Mouse (Mus musculus) liver, embryonic 16.5 days (tissue): ENCODE data around the gene Polk. TPM values are rescaled to one million over a fixed set of nuclear protein-coding genes. Genes with fewer than 3 reads are reported as not detected.

Experiments used
- ATAC-seq: fragments of 200-750 bp; cut with Nextera tagmentation; 2 replicates; pipeline ENCODE4 v1.8.0; 2017; ENCODE audit warnings: low read depth, mild to moderate bottlenecking, moderate number of reproducible peaks, moderate library complexity
- H3K27ac ChIP-seq: fragments of 300-500 bp; sonication (generic); 2 replicates; pipeline ENCODE4 v1.5.1; 2014; ENCODE audit warnings: mild to moderate bottlenecking, low read length
- H3K27me3 ChIP-seq: fragments of 300-500 bp; sonication (generic); 2 replicates; pipeline ENCODE4 v1.6.1; 2014; ENCODE audit warnings: low read depth, low read length, mixed read lengths; ENCODE audit not compliant: control insufficient read depth, insufficient read depth
- H3K36me3 ChIP-seq: fragments of 300-500 bp; sonication (generic); 2 replicates; pipeline ENCODE4 v1.6.1; 2014; ENCODE audit warnings: mild to moderate bottlenecking; ENCODE audit not compliant: control insufficient read depth, insufficient read depth
- H3K4me1 ChIP-seq: fragments of 300-500 bp; sonication (generic); 2 replicates; pipeline ENCODE4 v1.6.1; 2014; ENCODE audit warnings: low read depth, low read length, mixed read lengths; ENCODE audit not compliant: control insufficient read depth
- H3K4me2 ChIP-seq: fragments of 300-500 bp; sonication (generic); 2 replicates; pipeline ENCODE4 v1.6.1; 2014; ENCODE audit warnings: low read depth, low read length, mixed read lengths
- H3K4me3 ChIP-seq: fragments of 300-500 bp; sonication (generic); 2 replicates; pipeline ENCODE4 v1.5.1; 2014; ENCODE audit warnings: low read depth, mild to moderate bottlenecking, low read length
- H3K9ac ChIP-seq: fragments of 300-500 bp; sonication (generic); 2 replicates; pipeline ENCODE4 v1.6.1; 2014; ENCODE audit warnings: low read depth, low read length
- H3K9me3 ChIP-seq: fragments of 300-500 bp; sonication (generic); replicated peaks from 2 replicates; pipeline ENCODE4 v1.6.1; 2016; ENCODE audit warnings: low read length; ENCODE audit not compliant: control insufficient read depth
- WGBS: fragments of 180-500 bp; shearing (Covaris S2); extraction: QIAGEN DNeasy Blood & Tissue Kit; methylation state at CpG from one replicate; pipeline ENCODE4 v1.1.7; 2014; ENCODE audit not compliant: insufficient replicate concordance; 5-methylcytosine and 5-hydroxymethylcytosine counted together
- polyA plus RNA-seq: library from polyadenylated mRNA; unstranded; fragments of >200 nt; fragmentation: Nextera tagmentation; extraction: Ambion mirVana; gene quantifications from 2 replicates; pipeline ENCODE4 v1.2.1, GENCODE M21; 2015

Polk gene
- 3.7 and 3.8 TPM in 2 replicates for polyA plus RNA-seq

DNA sequence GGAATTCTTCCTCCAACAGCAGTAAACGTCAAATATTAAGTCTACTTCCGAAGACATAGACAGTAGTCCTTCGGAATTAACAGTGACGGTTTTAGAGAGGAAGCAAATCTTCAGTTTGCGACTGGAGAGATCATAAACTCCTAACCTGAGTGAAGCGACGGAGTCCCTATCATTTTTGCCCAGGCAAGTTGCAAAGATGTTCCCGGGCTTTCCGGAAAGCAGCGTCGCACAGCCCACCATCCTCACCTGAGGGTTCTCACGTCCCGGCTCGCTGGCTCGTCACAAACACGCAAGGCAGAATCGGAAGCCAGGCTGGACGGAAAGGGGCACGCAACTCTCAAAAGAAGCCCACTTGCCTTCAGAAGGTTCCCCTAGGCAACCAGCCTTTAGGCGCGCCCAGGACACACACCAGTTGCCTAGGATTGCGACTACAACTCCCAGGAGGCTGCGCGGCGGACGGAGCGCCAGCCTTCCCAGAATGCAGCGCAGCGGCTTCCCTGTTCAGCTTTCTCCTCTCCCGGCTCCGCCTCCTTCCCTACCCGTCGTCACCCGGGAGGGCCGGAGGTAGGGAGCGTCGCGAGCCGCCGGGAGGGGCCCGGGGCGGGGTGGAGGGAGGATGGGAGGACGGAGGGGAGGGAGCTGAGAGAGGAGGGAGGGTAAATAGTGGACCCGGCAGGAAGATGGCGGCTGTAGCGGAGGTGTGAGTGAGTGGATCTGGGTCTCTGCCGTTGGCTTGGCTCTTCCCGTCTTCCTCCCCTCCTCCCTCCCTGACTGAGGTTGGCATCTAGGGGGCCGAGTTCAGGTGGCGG is at the start of gene Polk, which contains the start of gene Col4a3bp:
Gene Polk (minus strand): TSS at position 499 of the 809 bp plus-strand sequence.
Gene Col4a3bp (plus strand): TSS at position 538 of the 809 bp plus-strand sequence.
- WGBS: under 1% methylated on average over 49 of the region's 50 CpGs

DNA sequence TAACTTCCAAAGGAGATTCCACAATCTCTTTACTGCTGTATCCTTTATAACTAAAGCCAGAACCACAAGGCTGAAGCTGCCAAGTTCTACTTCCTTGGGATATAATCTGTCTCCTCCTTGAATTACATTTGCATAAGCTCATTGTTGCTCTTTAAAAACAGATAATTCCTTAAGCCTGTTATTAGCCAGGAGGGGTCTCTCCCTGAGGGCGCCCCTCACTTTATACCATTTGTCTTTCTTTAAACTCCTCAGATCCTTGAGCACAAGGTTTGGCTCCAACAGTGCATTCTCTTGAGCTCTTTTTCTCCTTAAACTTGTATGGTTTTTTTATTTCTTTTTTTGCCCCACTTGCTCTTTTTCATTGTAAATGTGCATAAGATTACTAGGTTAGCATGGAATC is 46.3 kb upstream of the Polk start:
- 87% methylated on average over 1 of the region's 1 CpGs for WGBS
- Histone ChIP-seq H3K4me1 (no peaks in the 10 kb centered on the region; the same call in none of the 2 replicates), H3K9ac (no peak overlapping the region), H3K36me3 (no peaks in the 10 kb centered on the region), H3K27ac (no peak overlapping the region), H3K27me3 (no peaks in the 10 kb centered on the region), H3K9me3 (no peaks in the 10 kb centered on the region), H3K4me2 (no peak overlapping the region), H3K4me3 (no peak overlapping the region)
- ATAC-seq: no peak

More for the DNA sequence above, at the start of gene Polk, which contains the start of gene Col4a3bp:
- Histone ChIP-seq H3K9me3 (no peaks in the 10 kb centered on the region), H3K27ac (peak within 1 kb of the TSS; percentile 90), H3K9ac (peak within 1 kb of the TSS; percentile 100), H3K4me2 (peak within 1 kb of the TSS; percentile 90), H3K4me3 (peak within 1 kb of the TSS; percentile 78), H3K36me3 (no peaks in the 10 kb centered on the region), H3K4me1 (no peaks in the 10 kb centered on the region; the same call in none of the 2 replicates), H3K27me3 (no peaks in the 10 kb centered on the region)
- peak; percentile 99 for ATAC-seq

DNA sequence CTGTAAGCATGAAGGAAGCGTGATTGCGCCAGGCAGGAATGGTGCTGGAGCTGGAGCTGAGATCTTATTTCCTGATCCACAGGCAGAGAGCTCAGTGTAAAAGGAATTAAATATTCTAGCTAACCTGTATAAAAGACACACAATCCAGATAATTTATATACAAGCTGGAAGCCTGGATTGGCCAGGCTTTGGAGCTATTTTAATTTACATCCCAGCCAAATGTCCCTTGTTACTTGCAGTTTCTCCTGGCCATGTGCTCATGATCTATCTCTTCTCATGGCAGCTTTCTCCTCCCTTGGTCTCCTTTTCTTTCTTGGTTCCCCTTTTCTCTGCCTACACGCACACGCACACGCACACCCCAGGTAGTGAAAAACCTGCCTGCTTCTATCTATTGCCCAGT is 44.2 kb upstream of the Polk start:
- Histone ChIP-seq H3K36me3 (no peaks in the 10 kb centered on the region), H3K27me3 (no peaks in the 10 kb centered on the region), H3K9me3 (no peaks in the 10 kb centered on the region), H3K4me1 (no peaks in the 10 kb centered on the region; the same call in none of the 2 replicates), H3K4me2 (no peak overlapping the region), H3K4me3 (no peak overlapping the region), H3K9ac (no peak overlapping the region), H3K27ac (no peak overlapping the region)
- ATAC-seq: no peak
- 85% methylated on average over 5 of the region's 5 CpGs for WGBS

DNA sequence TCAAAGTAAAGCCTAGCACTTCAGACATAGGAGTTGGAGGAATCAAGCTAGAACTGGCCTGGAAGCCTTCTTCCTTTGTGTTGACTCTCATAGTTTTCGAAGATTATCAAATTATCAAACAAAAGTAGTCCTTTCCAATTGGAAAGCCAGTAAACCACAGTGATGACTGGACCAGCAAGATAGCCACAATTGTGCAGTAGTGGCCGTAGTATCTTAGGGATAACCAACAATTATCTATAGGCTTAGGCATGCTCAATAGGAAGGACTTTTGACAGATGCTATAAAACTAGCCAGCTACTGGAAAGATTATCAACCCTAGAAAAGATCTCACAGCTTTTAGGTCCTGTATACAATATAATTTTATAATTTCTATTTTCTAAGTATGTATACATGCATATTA is 41.8 kb upstream of the Polk start:
- Histone ChIP-seq H3K9me3 (no peaks in the 10 kb centered on the region), H3K9ac (no peak overlapping the region), H3K36me3 (no peaks in the 10 kb centered on the region), H3K4me2 (no peak overlapping the region), H3K27ac (no peak overlapping the region), H3K4me3 (no peak overlapping the region), H3K27me3 (no peaks in the 10 kb centered on the region), H3K4me1 (no peaks in the 10 kb centered on the region; the same call in 1 of the 2 replicates)
- 18% methylated on average over 2 of the region's 2 CpGs for WGBS
- ATAC-seq: no peak

DNA sequence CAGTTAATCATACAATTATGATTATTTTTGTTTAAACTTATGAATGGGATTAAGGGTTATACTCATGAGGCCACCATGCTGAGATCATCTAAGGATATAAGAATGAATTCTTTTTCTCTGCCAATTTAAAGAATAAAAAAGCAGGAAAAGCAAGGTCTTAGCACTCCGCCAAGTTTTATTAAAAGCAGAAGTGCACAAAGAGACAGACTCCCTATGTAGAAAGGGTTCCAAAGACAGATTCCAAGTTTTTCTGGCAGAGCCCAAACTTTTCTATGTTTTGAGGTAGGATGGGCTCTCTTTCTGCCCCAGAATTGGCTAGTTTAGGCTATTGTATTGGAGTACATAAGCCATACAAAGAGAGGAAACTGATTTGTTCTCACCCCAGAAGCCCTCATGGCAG is 37.6 kb upstream of the Polk start:
- H3K4me1 ChIP-seq: peaks cover 2% of the 10 kb centered on the region; the same call in 1 of the 2 replicates
- 76% methylated on average over 1 of the region's 1 CpGs for WGBS
- no peaks in the 10 kb centered on the region for H3K27me3 ChIP-seq
- H3K4me3 ChIP-seq: no peak overlapping the region
- H3K27ac ChIP-seq: no peak overlapping the region
- H3K36me3 ChIP-seq: no peaks in the 10 kb centered on the region
- no peak overlapping the region for H3K9ac ChIP-seq
- H3K4me2 ChIP-seq: no peak overlapping the region
- ATAC-seq: no peak
- no peaks in the 10 kb centered on the region for H3K9me3 ChIP-seq

DNA sequence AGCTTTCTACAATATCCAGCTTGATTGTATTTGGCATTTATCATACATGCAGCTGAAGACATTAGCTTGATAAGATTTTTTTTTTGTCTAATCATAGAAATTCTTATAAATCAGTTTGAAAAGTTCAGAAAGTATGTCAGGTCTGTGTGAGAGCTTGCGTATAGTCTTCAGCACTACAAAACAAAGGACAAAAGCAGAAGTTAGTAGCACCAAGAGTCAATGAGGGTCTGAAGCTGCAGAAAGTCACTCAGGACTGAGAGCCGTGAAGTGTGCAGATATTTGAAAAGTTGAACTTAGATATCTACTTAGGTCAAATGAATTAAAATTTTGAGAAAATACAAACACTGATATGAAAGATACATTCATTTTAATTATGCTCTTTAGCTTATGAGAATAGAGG is 36.7 kb upstream of the Polk start:
- Histone ChIP-seq H3K36me3 (no peaks in the 10 kb centered on the region), H3K27me3 (no peaks in the 10 kb centered on the region), H3K4me2 (no peak overlapping the region), H3K9me3 (no peaks in the 10 kb centered on the region), H3K27ac (no peak overlapping the region), H3K9ac (no peak overlapping the region), H3K4me3 (no peak overlapping the region), H3K4me1 (peaks cover 2% of the 10 kb centered on the region; the same call in 1 of the 2 replicates)
- WGBS: 52% methylated on average over 2 of the region's 2 CpGs
- ATAC-seq: no peak

DNA sequence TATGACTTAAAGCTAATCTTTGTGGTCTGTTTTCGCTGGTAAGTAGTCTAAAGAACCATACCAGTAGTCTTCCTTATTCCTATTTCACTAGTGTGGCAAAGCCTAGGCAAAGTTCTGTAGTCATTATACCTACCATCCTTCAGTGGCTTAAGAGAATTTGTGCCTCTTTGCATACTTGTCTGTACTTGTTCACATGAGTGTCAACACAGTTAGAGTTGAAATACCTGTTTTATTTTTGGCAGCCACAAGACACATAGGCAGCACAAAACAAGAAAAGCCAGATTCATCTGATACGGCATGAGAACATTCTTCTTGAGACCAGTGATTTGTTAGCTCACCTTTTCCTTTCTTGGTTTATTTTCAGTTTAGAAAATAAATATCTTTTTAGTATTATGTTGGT is 31.8 kb upstream of the Polk start:
- no peak overlapping the region for H3K27ac ChIP-seq
- no peak overlapping the region for H3K4me2 ChIP-seq
- ATAC-seq: no peak
- WGBS: 86% methylated on average over 2 of the region's 2 CpGs
- peaks cover 2% of the 10 kb centered on the region; the same call in 1 of the 2 replicates for H3K4me1 ChIP-seq
- peaks cover 4% of the 10 kb centered on the region for H3K36me3 ChIP-seq
- H3K4me3 ChIP-seq: no peak overlapping the region
- H3K9me3 ChIP-seq: no peaks in the 10 kb centered on the region
- no peaks in the 10 kb centered on the region for H3K27me3 ChIP-seq
- no peak overlapping the region for H3K9ac ChIP-seq

DNA sequence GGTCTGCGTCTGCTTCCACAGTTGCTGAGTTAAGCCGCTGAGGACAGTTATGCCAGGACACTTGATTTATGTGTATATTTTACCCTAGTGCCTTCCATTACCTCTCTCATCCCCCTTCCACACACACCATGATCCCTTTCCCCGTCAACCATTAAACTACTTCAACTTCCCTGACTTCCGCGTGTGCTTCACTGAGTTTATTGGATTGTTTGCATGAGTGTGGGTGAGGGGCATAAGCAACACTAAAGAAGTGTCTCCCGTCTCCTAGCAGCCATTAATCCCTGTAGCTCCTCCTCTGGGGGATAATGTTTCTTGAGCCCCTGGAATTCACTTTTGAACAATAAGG is 28.6 kb upstream of the Polk start:
- no peak for ATAC-seq
- Histone ChIP-seq H3K4me1 (peaks cover 3% of the 10 kb centered on the region), H3K4me2 (no peak overlapping the region), H3K27me3 (no peaks in the 10 kb centered on the region), H3K36me3 (peaks cover 4% of the 10 kb centered on the region), H3K4me3 (no peak overlapping the region), H3K9ac (no peak overlapping the region), H3K9me3 (no peaks in the 10 kb centered on the region), H3K27ac (peak overlapping the region; percentile 78)
- WGBS: 66% methylated on average over 6 of the region's 6 CpGs

DNA sequence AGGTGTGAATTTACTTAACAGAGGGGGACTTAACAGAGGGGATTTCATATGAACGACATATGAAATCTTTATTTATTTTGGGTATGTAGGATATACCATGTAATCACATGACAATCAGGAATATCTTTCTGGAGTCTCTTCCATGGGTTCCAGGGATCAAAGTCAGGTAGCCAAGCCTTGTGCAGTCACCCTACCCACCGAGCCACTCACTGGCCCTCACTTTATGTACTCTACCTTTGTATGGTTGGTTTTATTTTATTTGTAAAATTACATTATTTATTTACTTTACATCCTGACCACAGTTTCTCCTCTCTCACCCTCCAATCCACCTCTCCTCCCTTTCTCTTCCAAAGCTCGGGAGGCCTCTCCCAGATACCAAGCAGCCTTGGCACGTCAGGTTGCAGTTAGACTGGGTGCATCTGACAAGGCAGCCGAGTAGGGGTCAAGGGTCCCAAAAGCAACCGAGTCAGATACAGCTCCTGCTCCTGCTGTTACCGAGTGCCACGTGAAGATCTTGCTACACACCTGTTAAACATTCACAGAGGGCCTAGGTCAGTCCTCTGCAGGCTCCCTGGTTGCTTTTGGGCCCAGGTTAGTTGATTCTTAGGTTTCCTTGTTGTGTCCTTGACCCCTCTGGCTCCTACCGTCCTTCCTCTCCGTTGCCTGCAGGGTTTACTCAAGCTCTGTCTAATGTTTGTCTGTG is 28.1 kb upstream of the Polk start:
- H3K4me2 ChIP-seq: no peak overlapping the region
- H3K4me3 ChIP-seq: no peak overlapping the region
- no peaks in the 10 kb centered on the region for H3K9me3 ChIP-seq
- peaks cover 3% of the 10 kb centered on the region for H3K4me1 ChIP-seq
- peaks cover 4% of the 10 kb centered on the region for H3K36me3 ChIP-seq
- ATAC-seq: peak; percentile 95
- H3K27me3 ChIP-seq: no peaks in the 10 kb centered on the region
- WGBS: 67% methylated on average over 10 of the region's 10 CpGs
- peak overlapping the region; percentile 78 for H3K27ac ChIP-seq
- no peak overlapping the region for H3K9ac ChIP-seq
